Comparison of ENCODE assay signal across 10 mouse cellular contexts in genomic region chr4:72160102-72160511, GRCm38 (mm10). TPM values are rescaled to one million over a fixed set of nuclear protein-coding genes. Genes with fewer than 3 reads are reported as not detected.
A peak's percentile ranks its signal among the peaks of the same experiment; 100 is the strongest.
DNase-seq lines count a peak whose midpoint lies in the region; ATAC-seq lines count a peak whose summit lies in the region.
"Had no signal": no experiment of that assay in that cellular context is flagged by ENCODE, and none has a peak within 500 bp of the region (broad histone marks: within the 10 kb centered on the region; RNA-seq: fewer than 3 reads in every experiment).

No protein-coding gene starts in this region.

- H3K9me3 ChIP-seq in embryonic facial prominence, embryonic 14.5 days (ENCODE audit: control insufficient read depth, low read length), result no peaks in the 10 kb centered on the region
- no peaks in the 10 kb centered on the region for H3K9me3 ChIP-seq in kidney, embryonic 14.5 days (ENCODE audit: control insufficient read depth, low read length)
- H3K9me3 ChIP-seq in neural tube, embryonic 11.5 days (ENCODE audit: control insufficient read depth, low read length), result no peaks in the 10 kb centered on the region
- H3K9me3 ChIP-seq: lung, embryonic 15.5 days had no signal

- H3K4me1 ChIP-seq in embryonic facial prominence, embryonic 14.5 days (ENCODE audit: control insufficient read depth, insufficient read depth, low read length), result no peaks in the 10 kb centered on the region
- H3K4me1 ChIP-seq in kidney, embryonic 14.5 days (ENCODE audit: control insufficient read depth, insufficient read depth, low read length), result peaks cover 7% of the 10 kb centered on the region; the same call in 1 of the 2 replicates
- 0 out of 2 replicates have a peak, but pooled peaks cover 4% of the 10 kb centered on the region for H3K4me1 ChIP-seq in neural tube, embryonic 11.5 days (ENCODE audit: control insufficient read depth, insufficient read depth, low read length)
- H3K4me1 ChIP-seq: lung, embryonic 15.5 days had no signal

- no peak overlapping the region for H3K9ac ChIP-seq in embryonic facial prominence, embryonic 14.5 days (ENCODE audit: low read depth, low read length)
- no peak overlapping the region for H3K9ac ChIP-seq in kidney, embryonic 14.5 days (ENCODE audit: low read depth, low read length)
- no peak overlapping the region for H3K9ac ChIP-seq in neural tube, embryonic 11.5 days (ENCODE audit: low read length)
- H3K9ac ChIP-seq: lung, embryonic 15.5 days had no signal

- ATAC-seq in embryonic facial prominence, embryonic 14.5 days (ENCODE audit: low read depth), result peak; percentile 89
- peak; percentile 95 for ATAC-seq in kidney, embryonic 14.5 days (ENCODE audit: low FRiP score, low TSS enrichment)
- peak; percentile 88 for ATAC-seq in neural tube, embryonic 11.5 days (ENCODE audit: insufficient read depth, low FRiP score, low TSS enrichment)

- H3K27me3 ChIP-seq in embryonic facial prominence, embryonic 14.5 days (replicated peaks; ENCODE audit: control insufficient read depth, insufficient read depth, low read length), result no peaks in the 10 kb centered on the region
- H3K27me3 ChIP-seq in kidney, embryonic 14.5 days (ENCODE audit: control insufficient read depth, insufficient read depth, low read length), result no peaks in the 10 kb centered on the region
- no peaks in the 10 kb centered on the region for H3K27me3 ChIP-seq in neural tube, embryonic 11.5 days (ENCODE audit: control insufficient read depth, insufficient read depth, low read length)
- H3K27me3 ChIP-seq: lung, embryonic 15.5 days had no signal

- H3K36me3 ChIP-seq in embryonic facial prominence, embryonic 14.5 days (ENCODE audit: control insufficient read depth, insufficient read depth, low read length), result peaks cover 63% of the 10 kb centered on the region
- peaks cover 24% of the 10 kb centered on the region; the same call in 1 of the 2 replicates for H3K36me3 ChIP-seq in kidney, embryonic 14.5 days (ENCODE audit: control insufficient read depth, insufficient read depth, low read length)
- no peaks in the 10 kb centered on the region for H3K36me3 ChIP-seq in neural tube, embryonic 11.5 days (ENCODE audit: control insufficient read depth, insufficient read depth, low read length)

- WGBS in embryonic facial prominence, embryonic 14.5 days, result 62% methylated on average over 14 of the region's 14 CpGs
- 32% methylated on average over 14 of the region's 14 CpGs for WGBS in kidney, embryonic 14.5 days
- WGBS in neural tube, embryonic 11.5 days, result 23% methylated on average over 14 of the region's 14 CpGs

- intact Hi-C loops in heart, postnatal 36 days (cut with DNase I), result no loop called here

- H3K4me3 ChIP-seq in embryonic facial prominence, embryonic 14.5 days (ENCODE audit: low read depth, low read length), result no peak overlapping the region
- H3K4me3 ChIP-seq in kidney, embryonic 14.5 days (ENCODE audit: low read length), result no peak overlapping the region
- H3K4me3 ChIP-seq in neural tube, embryonic 11.5 days (ENCODE audit: low read depth, low read length), result no peak overlapping the region
- H3K4me3 ChIP-seq: left cerebral cortex, adult 2 months; lung, embryonic 15.5 days had no signal

- peak; percentile 76 for DNase-seq in heart, adult 11 months
- no peak for DNase-seq in heart, adult 18-20 months
- peak; percentile 83 for DNase-seq in embryonic facial prominence, embryonic 14.5 days (ENCODE audit: low spot score)
- DNase-seq in neural tube, embryonic 11.5 days (ENCODE audit: low spot score), result peak; percentile 73
- no peak for DNase-seq in heart, postnatal 36 days
- no peak for DNase-seq in layer of hippocampus, adult 9-11 months
- DNase-seq in left cerebral cortex, adult 18-20 months (ENCODE audit: low spot score in 2 of 2), result no peak

- H3K27ac ChIP-seq in embryonic facial prominence, embryonic 14.5 days (replicated peaks; ENCODE audit: low read depth, low read length), result no peak overlapping the region
- no peak overlapping the region for H3K27ac ChIP-seq in kidney, embryonic 14.5 days (ENCODE audit: low read depth, low read length)
- H3K27ac ChIP-seq in neural tube, embryonic 11.5 days (ENCODE audit: low read depth, low read length), result no peak overlapping the region
- H3K27ac ChIP-seq: left cerebral cortex, adult 2 months; lung, embryonic 15.5 days had no signal

- H3K4me2 ChIP-seq in embryonic facial prominence, embryonic 14.5 days (ENCODE audit: low read depth, low read length), result no peak overlapping the region
- no peak overlapping the region for H3K4me2 ChIP-seq in kidney, embryonic 14.5 days (replicated peaks; ENCODE audit: low read depth, low read length)
- H3K4me2 ChIP-seq in neural tube, embryonic 11.5 days (ENCODE audit: low read depth), result no peak overlapping the region
- H3K4me2 ChIP-seq: lung, embryonic 15.5 days had no signal

RNA-seq across cellular contexts. Expression of gene Tle1, which starts 40.6 kb away (rescaled TPM):
- total RNA-seq in heart, adult 18-20 months (2021), result 10 to 100 TPM in 1 of 2 experiments, 1 to 10 TPM in 1; 8.6 to 10.7 TPM
- polyA plus RNA-seq in embryonic facial prominence, embryonic 14.5 days (2014; fragmentation: Nextera tagmentation; extraction: Ambion mirVana), result 28.3 and 31.3 TPM in 2 replicates
- polyA plus RNA-seq in kidney, embryonic 14.5 days (2014; fragmentation: Nextera tagmentation; extraction: Ambion mirVana), result 30.3 and 39.4 TPM in 2 replicates
- polyA plus RNA-seq in neural tube, embryonic 11.5 days (2014; fragmentation: Nextera tagmentation; extraction: Ambion mirVana), result 46.4 and 51.9 TPM in 2 replicates
- 1 to 10 TPM; 7.4 to 7.9 TPM for total RNA-seq in heart, postnatal 36 days (2021)
- 10 to 100 TPM; 43.4 to 45.4 TPM for total RNA-seq in left cerebral cortex, adult 18-20 months (2021)

Comparison
In these comparisons a context has a peak if more than half of its experiments do, and no peak if none do; other contexts are left out.
1. DNase-seq: peak in heart, adult 11 months (single experiment), embryonic facial prominence, embryonic 14.5 days (single experiment) and neural tube, embryonic 11.5 days (single experiment); none in heart, adult 18-20 months (0 of 2), heart, postnatal 36 days (0 of 2), layer of hippocampus, adult 9-11 months (single experiment) and left cerebral cortex, adult 18-20 months (0 of 2).
2. Peak in every context shown above with its lines, with median percentiles within 50 percentile points of each other: ATAC-seq.